Mouse (Mus musculus) forebrain, embryonic 15.5 days (tissue): ENCODE data around the gene Rbm19. TPM values are rescaled to one million over a fixed set of nuclear protein-coding genes. Genes with fewer than 3 reads are reported as not detected.

ENCODE experiments used
- ATAC-seq: fragments of 200-750 bp; cut with Nextera tagmentation; replicated peaks from 2 replicates; pipeline ENCODE4 v1.8.0; 2017; ENCODE audit warnings: mild to moderate bottlenecking, moderate TSS enrichment, moderate library complexity
- H3K27ac ChIP-seq: fragments of 300-500 bp; sonication (generic); replicated peaks from 2 replicates; pipeline ENCODE4 v1.5.1; 2015; ENCODE audit warnings: mild to moderate bottlenecking, inconsistent platforms
- H3K27me3 ChIP-seq: fragments of 300-500 bp; sonication (generic); 2 replicates; pipeline ENCODE4 v1.6.1; 2015; ENCODE audit warnings: inconsistent platforms
- H3K36me3 ChIP-seq: fragments of 300-500 bp; sonication (generic); 2 replicates; pipeline ENCODE4 v1.6.1; 2015; ENCODE audit warnings: mild to moderate bottlenecking, inconsistent platforms
- H3K4me1 ChIP-seq: fragments of 300-500 bp; sonication (generic); 2 replicates; pipeline ENCODE4 v1.6.1; 2015; ENCODE audit warnings: inconsistent platforms
- H3K4me2 ChIP-seq: fragments of 300-500 bp; sonication (generic); replicated peaks from 2 replicates; pipeline ENCODE4 v1.6.1; 2015; ENCODE audit warnings: mild to moderate bottlenecking, inconsistent platforms
- H3K4me3 ChIP-seq: fragments of 300-500 bp; sonication (generic); 2 replicates; pipeline ENCODE4 v1.5.1; 2015; ENCODE audit warnings: mild to moderate bottlenecking, inconsistent platforms
- H3K9ac ChIP-seq: fragments of 300-500 bp; sonication (generic); replicated peaks from 2 replicates; pipeline ENCODE4 v1.6.1; 2015; ENCODE audit warnings: mild to moderate bottlenecking, inconsistent platforms
- H3K9me3 ChIP-seq: fragments of 300-500 bp; sonication (generic); 2 replicates; pipeline ENCODE4 v1.6.1; 2016; ENCODE audit warnings: inconsistent platforms
- WGBS: fragments of 180-500 bp; shearing (Covaris S2); methylation state at CpG from one replicate; pipeline ENCODE4 v1.1.7; 2015; ENCODE audit warnings: mixed read lengths; 5-methylcytosine and 5-hydroxymethylcytosine counted together
- polyA plus RNA-seq: library from polyadenylated mRNA; unstranded; fragments of >200 nt; fragmentation: Nextera tagmentation; extraction: Ambion mirVana; gene quantifications from 2 replicates; pipeline ENCODE4 v1.2.1, GENCODE M21; 2015

Gene Rbm19
- polyA plus RNA-seq, 1 experiment from 2014 or later, result 15.2 TPM

GRCm38 (mm10) chr5:120135823-120136222 is 19.6 kb downstream of the Rbm19 start:
- 64% methylated on average over 3 of the region's 3 CpGs for WGBS
- H3K9ac ChIP-seq, result no peak overlapping the region
- H3K4me1 ChIP-seq, result 0 out of 2 replicates have a peak, but pooled peaks cover 3% of the 10 kb centered on the region
- H3K9me3 ChIP-seq, result no peaks in the 10 kb centered on the region
- no peaks in the 10 kb centered on the region for H3K27me3 ChIP-seq
- ATAC-seq, result no peak
- no peaks in the 10 kb centered on the region; the same call in none of the 2 replicates for H3K36me3 ChIP-seq
- no peak overlapping the region for H3K4me2 ChIP-seq
- no peak overlapping the region for H3K27ac ChIP-seq
- no peak overlapping the region for H3K4me3 ChIP-seq

- H3K27ac ChIP-seq, result no peak overlapping the region
- H3K27me3 ChIP-seq, result no peaks in the 10 kb centered on the region
- ATAC-seq, result no peak
- H3K4me3 ChIP-seq, result no peak overlapping the region
- H3K9me3 ChIP-seq, result no peaks in the 10 kb centered on the region
- H3K4me1 ChIP-seq, result 0 out of 2 replicates have a peak, but pooled peaks cover 3% of the 10 kb centered on the region
- 18% methylated on average over 10 of the region's 10 CpGs for WGBS
- H3K9ac ChIP-seq, result no peak overlapping the region
- peaks cover 2% of the 10 kb centered on the region for H3K36me3 ChIP-seq
- H3K4me2 ChIP-seq, result no peak overlapping the region
These were observed 20.0 kb downstream of the Rbm19 start for GRCm38 (mm10) chr5:120136236-120136675.

- peaks cover 5% of the 10 kb centered on the region; the same call in 1 of the 2 replicates for H3K36me3 ChIP-seq
- no peak overlapping the region for H3K27ac ChIP-seq
- no peak overlapping the region for H3K9ac ChIP-seq
- no peak for ATAC-seq
- no peaks in the 10 kb centered on the region for H3K9me3 ChIP-seq
- no peaks in the 10 kb centered on the region for H3K27me3 ChIP-seq
- H3K4me2 ChIP-seq, result no peak overlapping the region
- WGBS, result 97% methylated on average over 5 of the region's 5 CpGs
- 0 out of 2 replicates have a peak, but pooled peaks cover 3% of the 10 kb centered on the region for H3K4me1 ChIP-seq
- no peak overlapping the region for H3K4me3 ChIP-seq
These were observed 20.8 kb downstream of the Rbm19 start for GRCm38 (mm10) chr5:120137038-120137437.

DNA sequence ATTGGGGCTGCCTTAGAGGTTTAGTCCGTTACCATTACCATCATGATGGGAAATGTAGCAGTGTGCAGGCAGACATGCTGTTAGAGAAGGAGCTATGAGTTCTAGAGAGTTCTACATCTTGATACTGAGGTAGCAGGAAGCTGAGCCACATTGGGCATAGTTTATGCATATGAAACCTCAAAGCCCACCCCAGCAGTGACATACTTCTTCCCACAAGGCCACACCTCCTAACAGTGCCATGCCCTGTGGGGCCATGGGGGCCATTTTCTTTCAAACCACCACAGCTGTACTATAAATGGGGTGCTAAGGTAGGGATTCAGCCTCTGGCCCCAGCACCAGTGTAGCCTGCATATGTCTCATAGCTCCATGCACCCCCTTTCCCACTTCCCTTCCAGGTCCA is 21.6 kb downstream of the Rbm19 start:
- no peak overlapping the region for H3K4me2 ChIP-seq
- peaks cover 5% of the 10 kb centered on the region; the same call in 1 of the 2 replicates for H3K36me3 ChIP-seq
- H3K4me3 ChIP-seq, result no peak overlapping the region
- H3K27me3 ChIP-seq, result no peaks in the 10 kb centered on the region
- no peaks in the 10 kb centered on the region for H3K9me3 ChIP-seq
- 98% methylated on average over 1 of the region's 1 CpGs for WGBS
- no peak overlapping the region for H3K9ac ChIP-seq
- no peak for ATAC-seq
- H3K4me1 ChIP-seq, result 0 out of 2 replicates have a peak, but pooled peaks cover 3% of the 10 kb centered on the region
- no peak overlapping the region for H3K27ac ChIP-seq

GRCm38 (mm10) chr5:120138406-120138805 is 22.1 kb downstream of the Rbm19 start:
- Histone ChIP-seq H3K4me3 (no peak overlapping the region), H3K27me3 (no peaks in the 10 kb centered on the region)
- 87% methylated on average over 3 of the region's 3 CpGs for WGBS

GRCm38 (mm10) chr5:120139224-120139623 is 23.0 kb downstream of the Rbm19 start:
- H3K9me3 ChIP-seq, result no peaks in the 10 kb centered on the region
- WGBS, result 75% methylated on average over 8 of the region's 8 CpGs
- H3K36me3 ChIP-seq, result peaks cover 5% of the 10 kb centered on the region; the same call in 1 of the 2 replicates
- ATAC-seq, result no peak
- 0 out of 2 replicates have a peak, but pooled peaks cover 3% of the 10 kb centered on the region for H3K4me1 ChIP-seq
- H3K4me3 ChIP-seq, result no peak overlapping the region
- H3K27me3 ChIP-seq, result no peaks in the 10 kb centered on the region
- no peak overlapping the region for H3K9ac ChIP-seq
- no peak overlapping the region for H3K4me2 ChIP-seq
- no peak overlapping the region for H3K27ac ChIP-seq

More at GRCm38 (mm10) chr5:120138406-120138805, 22.1 kb downstream of the Rbm19 start:
- Histone ChIP-seq H3K36me3 (peaks cover 5% of the 10 kb centered on the region; the same call in 1 of the 2 replicates), H3K9me3 (no peaks in the 10 kb centered on the region), H3K4me2 (no peak overlapping the region), H3K9ac (no peak overlapping the region), H3K4me1 (0 out of 2 replicates have a peak, but pooled peaks cover 3% of the 10 kb centered on the region), H3K27ac (no peak overlapping the region)
- no peak for ATAC-seq

DNA sequence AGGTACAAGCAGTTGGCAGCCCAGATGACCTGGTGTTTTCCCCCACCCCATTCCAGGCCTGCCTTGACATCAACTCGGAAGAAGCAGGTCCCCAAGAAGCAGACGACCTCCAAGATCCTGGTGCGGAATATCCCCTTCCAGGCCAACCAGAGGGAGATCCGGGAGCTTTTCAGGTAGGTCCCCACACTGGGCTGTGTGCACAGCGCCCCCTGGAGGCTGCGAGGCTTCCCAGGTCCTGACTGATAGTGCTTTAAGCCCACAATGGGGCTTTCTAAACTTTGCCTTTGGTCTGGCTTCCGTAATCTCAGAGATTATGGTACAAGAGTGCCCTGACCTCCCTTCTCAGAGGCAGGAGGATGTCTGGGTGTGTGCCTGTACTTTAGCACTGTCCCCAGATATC is 27.7 kb downstream of the Rbm19 start:
- no peaks in the 10 kb centered on the region for H3K27me3 ChIP-seq
- no peak for ATAC-seq
- H3K27ac ChIP-seq, result no peak overlapping the region
- WGBS, result 60% methylated on average over 7 of the region's 7 CpGs
- H3K4me2 ChIP-seq, result no peak overlapping the region
- no peak overlapping the region for H3K4me3 ChIP-seq
- H3K9me3 ChIP-seq, result no peaks in the 10 kb centered on the region
- peaks cover 10% of the 10 kb centered on the region; the same call in 1 of the 2 replicates for H3K36me3 ChIP-seq
- no peak overlapping the region for H3K9ac ChIP-seq
- peaks cover 13% of the 10 kb centered on the region for H3K4me1 ChIP-seq

DNA sequence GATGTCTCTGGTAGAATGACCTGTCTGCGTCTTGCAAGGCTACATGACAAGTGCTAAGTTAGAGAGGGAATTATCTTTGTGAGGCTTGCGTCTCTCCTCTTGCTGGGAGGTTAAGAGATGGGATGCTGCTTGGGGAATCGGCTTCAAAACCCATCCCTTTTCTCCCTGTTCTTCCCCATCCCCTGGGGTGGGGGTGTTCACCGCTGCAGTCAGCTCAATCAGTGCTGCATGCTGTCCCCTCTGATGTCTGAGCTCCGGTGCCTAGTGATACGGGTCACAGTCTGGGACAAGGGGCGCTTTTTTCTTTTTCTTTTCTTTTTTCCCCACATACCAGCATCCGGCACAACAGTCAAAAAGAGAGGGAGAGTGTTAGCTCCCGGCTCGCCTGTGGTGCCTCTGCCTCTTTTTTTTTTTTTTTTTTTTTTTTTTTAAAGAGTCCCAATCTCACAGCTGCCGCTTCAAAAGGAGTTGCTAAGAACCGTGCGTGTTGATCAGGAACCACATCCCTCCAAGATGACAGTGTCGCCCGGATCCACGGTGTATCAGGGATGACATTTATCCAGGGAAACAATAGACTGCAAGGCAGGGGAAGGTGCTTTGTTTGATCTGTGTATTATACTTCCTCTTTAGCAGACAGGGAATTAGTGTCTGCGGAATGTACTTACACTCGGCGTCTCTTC is 29.2 kb downstream of the Rbm19 start:
- WGBS, result 34% methylated on average over 19 of the region's 19 CpGs
- Histone ChIP-seq H3K27ac (peak overlapping the region; percentile 70), H3K4me3 (no peak overlapping the region; the same call in 1 of the 2 replicates), H3K36me3 (peaks cover 10% of the 10 kb centered on the region; the same call in 1 of the 2 replicates), H3K4me2 (0 out of 2 replicates have a peak overlapping the region, but pooled peaks have one; percentile 5), H3K27me3 (no peaks in the 10 kb centered on the region), H3K9me3 (no peaks in the 10 kb centered on the region), H3K9ac (peak overlapping the region; percentile 18; the same call in 1 of the 2 replicates), H3K4me1 (peaks cover 13% of the 10 kb centered on the region)
- no peak for ATAC-seq

DNA sequence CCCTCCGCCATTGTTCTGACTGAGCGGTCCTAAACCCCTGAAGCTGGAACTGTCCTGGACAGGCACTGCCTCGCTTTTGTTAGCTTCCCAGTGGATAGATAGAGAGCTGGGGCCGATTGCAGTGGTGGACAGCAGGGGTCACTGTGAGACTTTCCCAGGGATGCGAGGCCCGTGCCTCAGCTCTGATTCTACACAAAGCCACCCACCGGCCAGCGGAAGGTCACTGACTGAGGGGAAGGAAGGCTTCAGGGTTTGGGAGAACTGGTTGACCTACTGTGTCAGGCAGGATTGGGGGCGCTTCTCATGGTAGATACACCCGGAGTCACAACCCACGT is 29.8 kb downstream of the Rbm19 start:
- Histone ChIP-seq H3K9me3 (no peaks in the 10 kb centered on the region), H3K4me2 (0 out of 2 replicates have a peak overlapping the region, but pooled peaks have one; percentile 5), H3K27ac (peak overlapping the region; percentile 70), H3K4me3 (no peak overlapping the region; the same call in 1 of the 2 replicates), H3K9ac (peak overlapping the region; percentile 18), H3K4me1 (peaks cover 13% of the 10 kb centered on the region), H3K36me3 (peaks cover 10% of the 10 kb centered on the region; the same call in 1 of the 2 replicates), H3K27me3 (no peaks in the 10 kb centered on the region)
- 22% methylated on average over 11 of the region's 11 CpGs for WGBS
- peak; percentile 85 for ATAC-seq

DNA sequence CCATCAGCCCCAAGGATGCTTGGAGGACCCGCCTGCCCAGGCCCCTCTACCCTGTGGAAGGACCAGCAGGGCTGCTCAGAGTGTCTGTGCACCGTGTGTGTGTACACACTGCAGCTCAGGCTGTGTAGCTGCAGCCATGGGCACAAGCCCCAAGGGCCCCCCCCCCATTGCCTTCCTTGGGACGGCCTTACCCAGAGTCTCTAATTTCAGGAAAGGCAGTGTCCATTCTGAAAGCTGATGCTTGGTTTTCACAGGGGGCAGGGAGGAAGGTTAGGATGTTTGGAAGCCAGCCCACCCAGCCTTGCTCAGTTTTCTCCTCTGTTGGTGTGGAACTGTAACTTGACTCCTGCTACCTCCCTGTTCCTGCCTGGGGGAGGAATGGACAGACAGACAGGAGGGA is 30.6 kb downstream of the Rbm19 start:
- Histone ChIP-seq H3K9ac (no peak overlapping the region), H3K9me3 (no peaks in the 10 kb centered on the region), H3K4me2 (no peak overlapping the region), H3K27ac (no peak overlapping the region), H3K4me1 (peaks cover 13% of the 10 kb centered on the region), H3K4me3 (no peak overlapping the region), H3K36me3 (peaks cover 5% of the 10 kb centered on the region; the same call in 1 of the 2 replicates), H3K27me3 (no peaks in the 10 kb centered on the region)
- WGBS, result 88% methylated on average over 3 of the region's 3 CpGs
- ATAC-seq, result no peak

DNA sequence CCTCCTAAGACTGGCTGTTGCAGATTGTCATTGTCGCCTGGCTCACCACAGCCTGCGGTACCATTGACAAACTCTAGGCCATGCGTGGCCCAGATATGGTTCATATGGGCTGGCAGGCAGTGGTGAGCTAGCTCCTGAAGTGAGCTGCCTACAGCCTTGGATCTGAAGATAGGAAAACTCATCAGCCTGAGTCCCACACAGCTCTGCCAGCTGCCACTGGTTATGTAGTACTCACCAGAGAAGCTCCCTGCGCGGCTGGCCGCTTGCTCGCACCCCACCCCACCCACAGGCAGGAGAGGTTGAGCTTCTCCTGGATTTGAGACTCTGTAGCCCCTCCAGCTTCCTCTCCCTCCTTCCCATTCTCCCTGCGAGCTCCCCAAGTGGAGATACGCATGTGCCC is 32.0 kb downstream of the Rbm19 start:
- Histone ChIP-seq H3K4me1 (peaks cover 13% of the 10 kb centered on the region), H3K4me3 (no peak overlapping the region), H3K27me3 (no peaks in the 10 kb centered on the region), H3K36me3 (peaks cover 5% of the 10 kb centered on the region; the same call in 1 of the 2 replicates), H3K27ac (no peak overlapping the region), H3K9me3 (no peaks in the 10 kb centered on the region), H3K9ac (no peak overlapping the region), H3K4me2 (no peak overlapping the region)
- ATAC-seq, result no peak
- WGBS, result 89% methylated on average over 9 of the region's 9 CpGs

DNA sequence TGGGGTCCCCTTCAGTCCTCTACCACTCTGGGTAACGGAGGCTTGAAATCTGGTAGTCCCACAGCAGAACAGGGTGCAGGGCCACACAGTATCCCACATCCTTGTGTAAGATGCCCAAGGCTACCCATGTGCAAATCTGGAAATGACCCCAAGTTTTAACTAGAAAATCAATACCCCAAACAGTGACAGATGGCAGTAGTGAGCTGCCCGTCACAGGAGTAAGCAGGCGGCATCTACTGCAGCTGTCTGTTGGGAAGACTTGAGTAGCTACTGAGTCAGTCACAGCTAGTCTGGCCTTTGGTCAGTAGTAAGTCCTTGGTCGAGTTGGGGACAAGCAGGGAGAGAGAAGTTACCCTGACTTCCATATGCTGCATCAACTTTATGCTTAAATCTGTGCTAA is 34.9 kb downstream of the Rbm19 start:
- H3K27me3 ChIP-seq, result no peaks in the 10 kb centered on the region
- WGBS, result 71% methylated on average over 4 of the region's 4 CpGs
- peaks cover 19% of the 10 kb centered on the region for H3K4me1 ChIP-seq
- H3K36me3 ChIP-seq, result no peaks in the 10 kb centered on the region
- ATAC-seq, result no peak
- H3K27ac ChIP-seq, result no peak overlapping the region
- H3K9me3 ChIP-seq, result no peaks in the 10 kb centered on the region
- no peak overlapping the region for H3K4me3 ChIP-seq
- no peak overlapping the region for H3K9ac ChIP-seq
- H3K4me2 ChIP-seq, result no peak overlapping the region
